Mouse (Mus musculus) heart, embryonic 16.5 days (tissue): Measurements from ENCODE around the gene Neo1. TPM values are rescaled to one million over a fixed set of nuclear protein-coding genes. Genes with fewer than 3 reads are reported as not detected.

Source experiments
- ATAC-seq: fragments of 200-750 bp; cut with Nextera tagmentation; replicated peaks from 2 replicates; pipeline ENCODE4 v1.8.0; 2017; ENCODE audit warnings: moderate number of reproducible peaks; ENCODE audit not compliant: insufficient read depth, low FRiP score; ENCODE audit errors: extremely low read depth
- H3K27ac ChIP-seq: fragments of 300-500 bp; sonication (generic); 2 replicates; pipeline ENCODE4 v1.5.1; 2014; ENCODE audit warnings: mild to moderate bottlenecking, low read length, control low read depth, moderate library complexity
- H3K27me3 ChIP-seq: fragments of 300-500 bp; sonication (generic); 2 replicates; pipeline ENCODE4 v1.6.1; 2014; ENCODE audit warnings: low read length, mixed read lengths; ENCODE audit not compliant: control insufficient read depth, insufficient read depth
- H3K36me3 ChIP-seq: fragments of 300-500 bp; sonication (generic); 2 replicates; pipeline ENCODE4 v1.6.1; 2014; ENCODE audit not compliant: control insufficient read depth, insufficient read depth
- H3K4me1 ChIP-seq: fragments of 300-500 bp; sonication (generic); 2 replicates; pipeline ENCODE4 v1.6.1; 2014; ENCODE audit warnings: low read length, mixed read lengths; ENCODE audit not compliant: control insufficient read depth, insufficient read depth
- H3K4me2 ChIP-seq: fragments of 300-500 bp; sonication (generic); 2 replicates; pipeline ENCODE4 v1.6.1; 2014; ENCODE audit warnings: low read depth, mild to moderate bottlenecking, control low read depth, low read length
- H3K4me3 ChIP-seq: fragments of 300-500 bp; sonication (generic); 2 replicates; pipeline ENCODE4 v1.5.1; 2014; ENCODE audit warnings: mild to moderate bottlenecking, control low read depth, low read length
- H3K9ac ChIP-seq: fragments of 300-500 bp; sonication (generic); 2 replicates; pipeline ENCODE4 v1.6.1; 2014; ENCODE audit warnings: low read length, control low read depth
- H3K9me3 ChIP-seq: fragments of 300-500 bp; sonication (generic); replicated peaks from 2 replicates; pipeline ENCODE4 v1.6.1; 2016; ENCODE audit warnings: low read length; ENCODE audit not compliant: control insufficient read depth
- WGBS: fragments of 180-500 bp; shearing (Covaris S2); extraction: QIAGEN DNeasy Blood & Tissue Kit; methylation state at CpG from one replicate; pipeline ENCODE4 v1.1.7; 2014; 5-methylcytosine and 5-hydroxymethylcytosine counted together
- polyA plus RNA-seq: library from polyadenylated mRNA; unstranded; fragments of >200 nt; fragmentation: Nextera tagmentation; extraction: Ambion mirVana; gene quantifications from 2 replicates; pipeline ENCODE4 v1.2.1, GENCODE M21; 2015

Neo1 gene
- polyA plus RNA-seq, 1 experiment from 2014 or later: 21.8 TPM

GRCm38 (mm10) chr9:58849576-58850315 lies 186.5 kb downstream of the Neo1 start:
- no peaks in the 10 kb centered on the region for H3K36me3 ChIP-seq
- no peak for ATAC-seq

GRCm38 (mm10) chr9:58847676-58848075 lies 188.6 kb downstream of the Neo1 start:
- ATAC-seq: peak; percentile 91
- Histone ChIP-seq H3K4me2 (peak overlapping the region; percentile 44), H3K27ac (peak overlapping the region; percentile 69), H3K4me1 (peaks cover 18% of the 10 kb centered on the region), H3K9me3 (no peaks in the 10 kb centered on the region), H3K27me3 (no peaks in the 10 kb centered on the region), H3K4me3 (no peak overlapping the region), H3K36me3 (no peaks in the 10 kb centered on the region), H3K9ac (peak overlapping the region; percentile 10; the same call in 1 of the 2 replicates)
- WGBS: 31% methylated on average over 7 of the region's 7 CpGs

More at GRCm38 (mm10) chr9:58849576-58850315, 186.5 kb downstream of the Neo1 start:
- Histone ChIP-seq H3K4me2 (no peak overlapping the region), H3K9me3 (no peaks in the 10 kb centered on the region), H3K27ac (no peak overlapping the region), H3K4me1 (peaks cover 14% of the 10 kb centered on the region), H3K4me3 (no peak overlapping the region), H3K9ac (no peak overlapping the region), H3K27me3 (no peaks in the 10 kb centered on the region)
- WGBS: 80% methylated on average over 13 of the region's 13 CpGs

GRCm38 (mm10) chr9:58847008-58847407 lies 189.2 kb downstream of the Neo1 start:
- H3K27ac ChIP-seq: peak overlapping the region; percentile 69
- no peak overlapping the region for H3K4me3 ChIP-seq
- H3K36me3 ChIP-seq: no peaks in the 10 kb centered on the region
- H3K9ac ChIP-seq: peak overlapping the region; percentile 10; the same call in 1 of the 2 replicates
- 5% methylated on average over 3 of the region's 3 CpGs for WGBS
- H3K27me3 ChIP-seq: no peaks in the 10 kb centered on the region
- H3K4me1 ChIP-seq: peaks cover 24% of the 10 kb centered on the region
- no peaks in the 10 kb centered on the region for H3K9me3 ChIP-seq
- ATAC-seq: no peak
- H3K4me2 ChIP-seq: peak overlapping the region; percentile 44

GRCm38 (mm10) chr9:58844597-58844996 lies 191.6 kb downstream of the Neo1 start:
- no peak overlapping the region for H3K9ac ChIP-seq
- peaks cover 24% of the 10 kb centered on the region for H3K4me1 ChIP-seq
- no peaks in the 10 kb centered on the region for H3K36me3 ChIP-seq
- ATAC-seq: no peak
- no peak overlapping the region for H3K4me2 ChIP-seq
- H3K27ac ChIP-seq: no peak overlapping the region
- H3K9me3 ChIP-seq: no peaks in the 10 kb centered on the region
- no peaks in the 10 kb centered on the region for H3K27me3 ChIP-seq
- no peak overlapping the region for H3K4me3 ChIP-seq
- 86% methylated on average over 3 of the region's 3 CpGs for WGBS

- peaks cover 20% of the 10 kb centered on the region for H3K4me1 ChIP-seq
- 17% methylated on average over 6 of the region's 6 CpGs for WGBS
- no peak overlapping the region for H3K4me2 ChIP-seq
These were observed 194.6 kb downstream of the Neo1 start for GRCm38 (mm10) chr9:58841655-58842054.

GRCm38 (mm10) chr9:58838504-58838903 lies 197.7 kb downstream of the Neo1 start:
- ATAC-seq: no peak
- no peaks in the 10 kb centered on the region for H3K36me3 ChIP-seq
- H3K4me2 ChIP-seq: no peak overlapping the region
- H3K9ac ChIP-seq: no peak overlapping the region
- H3K4me3 ChIP-seq: no peak overlapping the region
- 51% methylated on average over 5 of the region's 5 CpGs for WGBS
- no peak overlapping the region for H3K27ac ChIP-seq
- H3K27me3 ChIP-seq: no peaks in the 10 kb centered on the region
- no peaks in the 10 kb centered on the region for H3K9me3 ChIP-seq
- H3K4me1 ChIP-seq: peaks cover 30% of the 10 kb centered on the region

More at GRCm38 (mm10) chr9:58841655-58842054, 194.6 kb downstream of the Neo1 start:
- Histone ChIP-seq H3K9ac (no peak overlapping the region), H3K4me3 (no peak overlapping the region), H3K27me3 (no peaks in the 10 kb centered on the region), H3K9me3 (no peaks in the 10 kb centered on the region), H3K27ac (no peak overlapping the region), H3K36me3 (no peaks in the 10 kb centered on the region)
- no peak for ATAC-seq

GRCm38 (mm10) chr9:58837174-58837573 lies 199.1 kb downstream of the Neo1 start:
- H3K4me1 ChIP-seq: peaks cover 21% of the 10 kb centered on the region
- H3K4me2 ChIP-seq: peak overlapping the region; percentile 9; the same call in 1 of the 2 replicates
- ATAC-seq: peak; percentile 45
- no peaks in the 10 kb centered on the region for H3K9me3 ChIP-seq
- no peaks in the 10 kb centered on the region for H3K36me3 ChIP-seq
- no peaks in the 10 kb centered on the region for H3K27me3 ChIP-seq
- peak overlapping the region; percentile 62 for H3K27ac ChIP-seq
- WGBS: 18% methylated on average over 5 of the region's 5 CpGs
- no peak overlapping the region; the same call in 1 of the 2 replicates for H3K9ac ChIP-seq
- H3K4me3 ChIP-seq: no peak overlapping the region

GRCm38 (mm10) chr9:58832939-58833338 lies 203.3 kb downstream of the Neo1 start:
- H3K9me3 ChIP-seq: no peaks in the 10 kb centered on the region
- H3K9ac ChIP-seq: no peak overlapping the region
- H3K27ac ChIP-seq: no peak overlapping the region
- no peak overlapping the region for H3K4me2 ChIP-seq
- H3K27me3 ChIP-seq: no peaks in the 10 kb centered on the region
- H3K4me1 ChIP-seq: peaks cover 27% of the 10 kb centered on the region
- H3K36me3 ChIP-seq: no peaks in the 10 kb centered on the region
- 81% methylated on average over 3 of the region's 3 CpGs for WGBS
- ATAC-seq: no peak
- no peak overlapping the region for H3K4me3 ChIP-seq

GRCm38 (mm10) chr9:58829627-58830026 lies 206.6 kb downstream of the Neo1 start:
- 45% methylated on average over 4 of the region's 4 CpGs for WGBS
- Histone ChIP-seq H3K27ac (no peak overlapping the region), H3K4me1 (peaks cover 6% of the 10 kb centered on the region; the same call in 1 of the 2 replicates), H3K27me3 (0 out of 2 replicates have a peak, but pooled peaks cover 2% of the 10 kb centered on the region), H3K36me3 (no peaks in the 10 kb centered on the region), H3K4me2 (no peak overlapping the region), H3K4me3 (no peak overlapping the region), H3K9ac (no peak overlapping the region; the same call in 1 of the 2 replicates), H3K9me3 (no peaks in the 10 kb centered on the region)
- no peak for ATAC-seq
